Mouse (Mus musculus) small intestine, adult 2 months (tissue): ENCODE results near the gene Pld4.

ENCODE experiments used
- CTCF ChIP-seq: fragments of 200-500 bp; IDR thresholded peaks from 2 replicates; pipeline ENCODE4 v1.5.1; 2012; ENCODE audit warnings: low read depth, mild to moderate bottlenecking, control low read depth, inconsistent platforms, low read length, moderate library complexity, mixed read lengths; ENCODE audit not compliant: insufficient replicate concordance, insufficient read length; ENCODE audit errors: extremely low read depth
- POLR2A ChIP-seq: fragments of 200-500 bp; IDR thresholded peaks from 2 replicates; pipeline ENCODE4 v1.6.1; 2012; ENCODE audit warnings: low read depth, mild to moderate bottlenecking, control low read depth, inconsistent platforms, low read length, moderate library complexity

DNA sequence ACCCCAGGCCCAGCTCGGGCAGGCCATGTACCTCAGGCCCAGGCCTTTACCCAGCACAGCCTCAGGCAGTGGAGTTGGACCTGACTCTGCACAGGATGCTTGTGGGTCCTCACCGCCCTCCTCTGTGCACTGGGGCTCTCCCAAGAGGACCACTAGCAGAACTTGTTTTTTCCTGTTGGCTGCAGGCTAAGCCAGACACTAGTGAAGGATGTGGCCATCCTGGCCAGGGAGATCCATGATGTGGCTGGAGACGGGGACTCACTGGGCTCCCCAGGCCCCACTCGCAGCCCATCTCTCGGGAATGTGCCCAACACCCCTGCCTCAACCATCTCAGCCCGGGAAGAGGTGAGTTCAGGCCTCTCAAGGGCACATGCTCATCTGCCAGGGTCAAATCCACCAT lies 17.7 kb upstream of the Pld4 start:
- TF ChIP-seq CTCF (no peak), POLR2A (no peak)
